Mouse (Mus musculus) granulocyte monocyte progenitor cell, adult 5-6 weeks (primary cell): Measurements from ENCODE around the gene Flnc. TPM values are rescaled to one million over a fixed set of nuclear protein-coding genes. Genes with fewer than 3 reads are reported as not detected.

Experiments used
- ATAC-seq: replicated peaks from 2 replicates; pipeline ENCODE4 v1.8.0; 2016; ENCODE audit warnings: mild to moderate bottlenecking, moderate TSS enrichment, inconsistent platforms; ENCODE audit not compliant: poor library complexity, severe bottlenecking
- total RNA-seq, 2 experiments: library from RNA; stranded (forward) in 1 of 2; stranded (reverse) in 1 of 2; fragments of 200-712, 200-1000 nt in 1 of 2; fragments of >200 nt in 1 of 2; fragmentation: Nextera tagmentation in 1 of 2; gene quantifications; 2 replicates each; pipeline ENCODE4 v1.2.3; 2014 to 2017

Flnc gene
- total RNA-seq, 2 experiments from 2014 or later = not detected

DNA sequence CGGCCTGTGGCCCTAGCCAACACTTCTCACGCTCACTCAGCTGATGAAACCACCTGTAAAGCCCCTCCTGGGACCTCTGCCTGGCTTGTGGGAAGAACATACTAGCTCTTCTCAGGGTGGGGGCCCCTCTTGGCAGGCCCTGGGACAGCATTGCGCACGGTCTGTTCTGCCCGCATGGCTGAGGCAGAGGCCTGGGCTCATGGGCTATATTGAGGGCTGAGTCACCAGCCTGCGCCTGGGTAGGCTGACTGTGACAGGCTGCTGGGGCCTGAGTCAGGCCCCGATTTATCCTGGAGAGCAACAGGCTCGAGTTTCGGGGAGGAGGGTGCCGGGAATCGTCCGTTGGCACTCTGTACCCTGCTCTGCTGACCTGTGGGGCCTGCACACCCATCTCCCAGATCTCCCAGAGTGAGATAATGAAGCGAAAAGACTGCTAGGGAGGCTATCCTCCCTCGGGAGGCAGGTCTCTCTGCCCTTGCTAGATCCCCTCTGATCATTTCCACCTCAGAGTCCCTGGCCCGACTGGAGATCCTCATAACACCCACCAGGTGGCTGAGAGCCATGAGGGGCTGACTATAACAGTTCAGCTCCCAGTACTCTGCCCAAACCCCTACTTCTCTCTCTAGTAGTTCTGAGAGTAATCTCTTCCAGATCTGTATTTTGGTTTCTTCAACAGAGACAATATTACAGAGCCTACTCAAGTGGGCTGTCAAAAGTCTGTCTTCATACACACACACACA is 2.2 kb upstream of the Flnc start:
- no peak for ATAC-seq

DNA sequence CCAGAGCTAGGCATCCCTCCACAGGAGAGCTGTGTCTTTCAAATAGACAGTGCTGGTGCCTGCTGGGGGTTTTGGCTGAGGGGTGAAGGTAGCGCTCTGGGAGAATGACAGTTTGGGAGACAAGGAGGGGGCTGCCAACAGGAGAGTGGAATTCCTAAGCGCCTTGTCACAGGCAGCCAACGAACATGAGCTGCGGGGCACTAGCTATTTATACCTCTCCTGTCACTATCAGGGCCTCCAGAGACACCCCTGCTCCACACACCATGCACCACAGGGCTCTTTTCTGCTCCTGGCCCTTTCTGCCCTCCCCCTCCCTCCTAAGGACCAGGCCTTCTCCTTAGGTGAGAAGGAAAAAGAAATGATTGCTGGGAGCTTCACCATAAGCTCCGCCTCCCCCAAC is 1.6 kb upstream of the Flnc start:
- no peak for ATAC-seq

GRCm38 (mm10) chr6:29432156-29432555 is 900 bp upstream of the Flnc start:
- no peak for ATAC-seq

- ATAC-seq = no peak
Measured at GRCm38 (mm10) chr6:29432676-29433037, 399 bp upstream of the Flnc start.

GRCm38 (mm10) chr6:29433804-29434795 is 1.0 kb downstream of the Flnc start:
- no peak for ATAC-seq

DNA sequence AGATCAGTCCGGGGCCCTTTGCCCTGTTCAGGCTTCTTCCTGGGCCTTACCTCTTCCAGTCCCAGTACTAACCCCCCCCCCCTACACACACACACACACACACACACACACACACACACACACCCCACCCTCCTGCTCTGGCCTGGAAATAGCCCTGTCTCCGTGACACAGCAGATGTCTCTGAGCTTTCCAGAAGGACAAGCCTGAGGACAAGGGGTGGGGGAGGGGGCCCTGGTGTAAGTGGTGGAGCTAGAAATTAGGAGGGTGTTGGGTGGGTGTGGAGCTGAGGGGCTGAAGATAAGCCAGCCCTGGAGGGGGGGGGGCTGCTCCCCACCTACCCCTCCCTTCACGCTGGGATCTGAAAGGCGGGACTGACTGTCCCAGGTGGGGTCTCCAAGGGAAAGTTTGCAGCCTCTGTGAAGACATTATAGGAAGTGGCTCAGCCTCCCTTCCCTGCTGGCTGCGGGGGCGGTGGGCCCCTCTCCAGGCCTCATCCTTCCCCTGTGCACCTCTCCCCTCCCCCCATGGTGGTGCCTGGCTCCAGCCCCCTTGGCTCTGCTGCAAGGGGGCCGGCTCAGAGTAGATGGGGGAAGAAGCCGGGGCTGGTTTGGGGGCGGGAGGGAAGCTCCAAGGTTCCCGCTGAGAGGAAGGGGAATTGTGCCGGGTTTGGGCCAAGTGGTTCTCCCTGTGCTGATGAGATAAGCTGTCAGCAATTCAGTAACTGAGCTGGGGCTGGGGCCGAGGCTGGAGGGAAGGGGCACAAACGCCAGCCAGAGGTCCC is 2.0 kb downstream of the Flnc start:
- ATAC-seq = no peak

- no peak for ATAC-seq
Measured at GRCm38 (mm10) chr6:29435940-29436451, 2.9 kb downstream of the Flnc start.

DNA sequence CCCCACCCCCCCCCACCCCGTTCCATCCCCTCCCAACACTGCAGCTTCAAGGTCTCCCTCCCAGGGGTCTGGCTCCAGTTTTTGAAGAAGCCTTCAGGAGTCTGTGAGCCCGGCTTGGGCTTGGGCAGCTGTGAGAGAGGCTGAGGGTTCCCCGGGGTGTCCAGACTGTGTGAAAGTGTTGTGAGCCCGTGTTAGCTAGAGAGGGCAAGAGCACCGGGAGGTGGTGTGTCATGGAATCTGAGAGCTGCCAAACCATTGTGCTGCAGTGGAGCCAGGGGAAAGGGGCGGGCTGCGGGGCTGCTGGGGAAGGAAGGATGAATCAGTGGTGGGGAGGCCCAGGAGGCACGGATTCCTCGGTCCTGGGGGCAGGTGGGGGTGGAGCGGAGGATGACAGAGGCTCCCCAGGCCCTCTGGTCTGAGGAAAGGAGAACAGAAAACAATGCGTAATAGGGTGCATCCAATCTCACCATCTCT is 3.4 kb downstream of the Flnc start:
- ATAC-seq = peak; percentile 43

GRCm38 (mm10) chr6:29439251-29439650 is 6.2 kb downstream of the Flnc start:
- no peak for ATAC-seq

GRCm38 (mm10) chr6:29439789-29440188 is 6.7 kb downstream of the Flnc start:
- ATAC-seq = no peak

GRCm38 (mm10) chr6:29444773-29445172 is 11.7 kb downstream of the Flnc start:
- ATAC-seq = peak; percentile 68

DNA sequence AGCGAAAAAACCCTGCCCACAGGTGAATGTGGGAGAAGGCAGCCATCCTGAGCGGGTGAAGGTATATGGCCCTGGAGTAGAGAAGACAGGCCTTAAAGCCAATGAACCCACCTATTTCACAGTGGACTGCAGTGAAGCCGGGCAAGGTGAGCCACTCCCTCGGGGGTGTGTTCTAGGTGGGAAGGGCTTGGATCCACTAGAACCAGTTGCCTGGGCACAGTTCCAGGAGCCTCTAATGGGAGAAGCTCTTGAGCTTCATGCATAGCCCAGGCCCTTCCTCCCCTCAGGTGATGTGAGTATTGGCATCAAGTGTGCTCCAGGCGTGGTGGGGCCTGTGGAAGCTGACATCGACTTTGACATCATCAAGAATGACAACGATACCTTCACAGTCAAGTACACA is 12.3 kb downstream of the Flnc start:
- ATAC-seq = no peak

- ATAC-seq = no peak
Measured at GRCm38 (mm10) chr6:29449858-29450257, 16.8 kb downstream of the Flnc start.

- no peak for ATAC-seq
Measured at GRCm38 (mm10) chr6:29450667-29451066, 17.6 kb downstream of the Flnc start.

- ATAC-seq = no peak
Measured at GRCm38 (mm10) chr6:29461502-29461901, 28.4 kb downstream of the Flnc start.

DNA sequence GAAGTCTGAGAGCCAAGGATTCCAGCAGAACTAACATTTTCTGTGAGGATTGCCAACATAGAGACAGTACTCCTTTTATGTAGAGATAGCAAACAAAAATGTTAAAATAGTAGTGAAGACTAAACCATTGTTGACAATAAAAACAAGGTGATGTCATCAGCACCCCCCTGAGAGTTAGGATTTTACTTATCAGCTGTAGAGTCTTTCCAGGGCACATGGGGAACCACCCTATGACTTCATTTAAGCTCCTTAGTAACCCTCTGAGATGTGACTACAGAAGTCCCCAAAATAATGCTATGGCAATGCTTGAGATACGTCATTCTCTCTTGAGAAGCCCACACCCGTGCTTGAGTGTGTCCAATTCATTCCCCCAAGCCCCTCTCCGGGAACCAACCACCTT is 30.3 kb downstream of the Flnc start:
- no peak for ATAC-seq

DNA sequence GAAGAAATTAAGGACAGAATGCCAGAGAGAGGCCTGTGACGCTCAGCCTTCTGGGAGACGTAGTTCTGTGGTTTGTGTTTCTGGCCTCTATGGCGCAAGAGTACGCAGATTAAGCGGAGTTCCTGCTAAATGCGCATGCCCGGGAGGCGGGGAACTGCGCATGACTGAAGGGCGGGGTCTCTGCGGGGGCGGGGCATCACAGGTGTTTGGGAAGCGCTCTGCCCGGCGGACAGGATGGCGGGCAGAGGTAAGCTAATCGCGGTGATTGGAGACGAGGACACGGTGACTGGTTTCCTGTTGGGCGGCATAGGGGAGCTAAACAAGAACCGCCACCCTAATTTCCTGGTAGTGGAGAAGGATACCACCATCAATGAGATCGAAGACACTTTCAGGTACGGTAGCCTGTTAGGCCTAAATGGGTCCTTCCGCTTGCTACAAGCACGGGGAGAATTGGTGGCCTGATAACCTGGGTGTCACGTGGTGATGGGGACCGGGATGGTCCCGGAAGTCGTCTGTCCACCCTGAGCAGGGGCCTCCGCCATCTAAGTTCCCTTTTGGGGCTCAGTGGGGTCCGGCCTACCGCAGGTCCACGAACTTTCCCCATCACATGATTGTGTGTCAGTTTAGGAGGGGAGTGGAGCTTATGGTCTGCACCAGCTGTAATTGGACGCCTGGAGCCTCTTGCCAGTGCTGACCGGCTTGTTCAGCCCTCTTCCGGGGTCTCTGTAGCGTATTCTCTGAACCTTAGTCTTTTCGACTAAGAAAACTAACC is 34.7 kb downstream of the Flnc start, which contains the start of gene Atp6v1f:
Atp6v1f (plus strand) TSS at position 136 of the 772 bp plus-strand sequence.
- peak; percentile 87 for ATAC-seq

- no peak for ATAC-seq
Measured at GRCm38 (mm10) chr6:29468851-29469250, 35.8 kb downstream of the Flnc start.

DNA sequence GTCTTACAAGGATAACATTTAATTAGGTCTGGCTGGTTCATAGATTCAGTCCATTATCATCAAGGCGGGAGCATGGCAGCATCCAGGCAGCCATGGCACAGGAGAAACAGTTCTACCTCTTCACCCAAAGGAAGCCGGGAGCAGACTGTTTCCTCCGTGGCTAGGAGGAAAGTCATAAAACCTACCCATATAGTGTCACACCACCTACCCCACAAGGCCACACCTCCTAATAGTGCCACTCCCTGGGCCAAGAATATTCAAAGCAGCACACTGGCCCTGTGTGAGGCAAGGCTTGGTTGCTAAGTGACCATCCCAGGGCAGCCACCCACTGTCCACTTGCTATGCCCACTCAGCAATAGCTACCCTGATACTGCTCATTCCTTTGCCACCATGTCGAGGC is 38.1 kb downstream of the Flnc start, which contains the start of gene Atp6v1fnb:
Atp6v1fnb (plus strand) TSS at position 301 of the 400 bp plus-strand sequence.
- no peak for ATAC-seq
